ENCODE assay signal across 16 mouse cellular contexts in genomic region chr3:70181611-70182010, GRCm38 (mm10).
DNase-seq lines count a peak whose midpoint lies in the region; TF ChIP-seq lines count a peak whose summit lies in the region.
"Had no signal": no experiment of that assay in that cellular context is flagged by ENCODE, and none has a peak within 500 bp of the region (broad histone marks: within the 10 kb centered on the region; RNA-seq: fewer than 3 reads in every experiment).

No protein-coding gene starts in this region.

- TF ChIP-seq CTCF in CH12.LX (conservative IDR thresholded peaks at IDR 0.05 in 1 of 2, IDR thresholded peaks at IDR 0.05 in 1 of 2; ENCODE audit: low read depth in 2 of 2, low read length in 2 of 2), result no peak

- no peaks in the 10 kb centered on the region for H3K36me3 ChIP-seq in CH12.LX (replicated peaks in 1 of 2; ENCODE audit: control insufficient read depth in 1 of 2, insufficient read depth in 1 of 2, low read length in 1 of 2)
- H3K36me3 ChIP-seq: G1E had no signal

- no peaks in the 10 kb centered on the region for H3K27me3 ChIP-seq in CH12.LX (replicated peaks)
- H3K27me3 ChIP-seq: Patski had no signal

- dilution Hi-C loops in CH12.LX (cut with MboI; ENCODE audit: extremely low pct_ligation_motif_present, extremely low pct_unique_long_range_greater_than_20kb, low sequenced_read_pairs), result no loop called here

- TF ChIP-seq EP300 in CH12.LX (IDR thresholded peaks at IDR 0.05; ENCODE audit: low read length), result peak; percentile 27; the same call in 1 of the 2 replicates

- H3K9ac ChIP-seq in CH12.LX (ENCODE audit: insufficient read depth, low read depth), result no peak overlapping the region

- peaks cover 3 to 18% of the 10 kb centered on the region in 2 experiments; a peak in 3 of 4 replicates for H3K4me1 ChIP-seq in CH12.LX (ENCODE audit: control insufficient read depth in 1 of 2, insufficient read depth in 2 of 2)

- no peaks in the 10 kb centered on the region for H3K79me2 ChIP-seq in CH12.LX (replicated peaks; ENCODE audit: control insufficient read depth, extremely low read depth, insufficient read depth, poor library complexity, severe bottlenecking)

- no peak overlapping the region for H3K4me3 ChIP-seq in CH12.LX (replicated peaks in 1 of 3; ENCODE audit: low read depth in 2 of 3, low read length in 2 of 3, poor library complexity in 1 of 3)

- no peak for TF ChIP-seq POLR2A in CH12.LX (IDR thresholded peaks at IDR 0.05; ENCODE audit: low read depth, low read length)

- TF ChIP-seq RAD21 in CH12.LX (IDR thresholded peaks at IDR 0.05; ENCODE audit: low read depth, low read length), result no peak

- H3K27ac ChIP-seq in CH12.LX (ENCODE audit: insufficient read depth, low read depth), result no peak overlapping the region

- H3K4me2 ChIP-seq in CH12.LX (ENCODE audit: insufficient read depth, low read depth, poor library complexity, severe bottlenecking), result no peak overlapping the region

- H3K9me3 ChIP-seq in CH12.LX (replicated peaks; ENCODE audit: low read length), result no peaks in the 10 kb centered on the region

- in situ Hi-C loops in CH12.LX (cut with MboI; ENCODE audit: low pct_ligation_motif_present, low pct_unique_long_range_greater_than_20kb, low sequenced_read_pairs), result no loop called here

- DNase-seq in CH12.LX (ENCODE audit: extremely low read depth), result peak; percentile 54
- DNase-seq in embryo, embryonic 10 days (ENCODE audit: low spot score), result no peak
- DNase-seq: adrenal gland, adult 2 months; adrenal gland, adult 8-10 months; adrenal gland, postnatal 10 days; adrenal gland, postnatal 14 days; adrenal gland, postnatal 25 days; adrenal gland, postnatal 36 days; B cell, adult 2 months; cerebellum, adult 11 months; cerebellum, adult 11-12 months; cerebellum, adult 18-20 months; cerebellum, adult 2 months; cerebellum, adult 8-10 months had no signal

TF ChIP-seq in CH12.LX, 34 proteins besides CTCF, POLR2A, EP300 and RAD21:
- TF ChIP-seq ETS1 (conservative IDR thresholded peaks at IDR 0.05; ENCODE audit: low read depth, low read length), result peak; percentile 83
- TF ChIP-seq ZKSCAN1 (IDR thresholded peaks at IDR 0.05; ENCODE audit: borderline replicate concordance, low read depth, low read length), result no peak
